Mouse (Mus musculus): ENCODE measurements around the gene Ankra2. TPM values are rescaled to one million over a fixed set of nuclear protein-coding genes. Genes with fewer than 3 reads are reported as not detected.
A peak's percentile ranks its signal among the peaks of the same experiment; 100 is the strongest.

Ankra2 gene
- total RNA-seq, 2 experiments from 2014 or later, result 23.5 to 23.7 TPM

GRCm38 (mm10) chr13:98290719-98291118 lies 27.8 kb downstream of the Ankra2 start:
- intact Hi-C loops (cut with DNase I), result no loop called here
- DNase-seq, result no peak

GRCm38 (mm10) chr13:98291712-98292111 lies 28.8 kb downstream of the Ankra2 start:
- DNase-seq, result no peak
- intact Hi-C loops (cut with DNase I), result no loop called here

- intact Hi-C loops (cut with DNase I), result no loop called here
- DNase-seq, result no peak
Measured at GRCm38 (mm10) chr13:98296072-98296471, 33.2 kb downstream of the Ankra2 start.

GRCm38 (mm10) chr13:98297883-98298482 lies 35.1 kb downstream of the Ankra2 start:
- no peak for DNase-seq
- intact Hi-C loops (cut with DNase I), result no loop called here

GRCm38 (mm10) chr13:98298833-98299758 lies 36.2 kb downstream of the Ankra2 start:
- intact Hi-C loops (cut with DNase I), result no loop called here
- DNase-seq, result peak; percentile 79 to 88

- DNase-seq, result no peak
- intact Hi-C loops (cut with DNase I), result no loop called here
Measured at GRCm38 (mm10) chr13:98305257-98305656, 42.4 kb downstream of the Ankra2 start.

- intact Hi-C loops (cut with DNase I), result no loop called here
- no peak for DNase-seq
Measured at GRCm38 (mm10) chr13:98306393-98306792, 43.5 kb downstream of the Ankra2 start.

- no peak for DNase-seq
- intact Hi-C loops (cut with DNase I), result no loop called here
Measured at GRCm38 (mm10) chr13:98306852-98307475, 44.1 kb downstream of the Ankra2 start.

GRCm38 (mm10) chr13:98308004-98308403 lies 45.1 kb downstream of the Ankra2 start:
- no peak for DNase-seq

GRCm38 (mm10) chr13:98308724-98309123 lies 45.9 kb downstream of the Ankra2 start:
- intact Hi-C loops (cut with DNase I), result no loop called here
- DNase-seq, result no peak

More at GRCm38 (mm10) chr13:98308004-98308403, 45.1 kb downstream of the Ankra2 start:
- intact Hi-C loops (cut with DNase I), result no loop called here

GRCm38 (mm10) chr13:98311597-98311996 lies 48.7 kb downstream of the Ankra2 start:
- intact Hi-C loops (cut with DNase I), result no loop called here
- no peak for DNase-seq

GRCm38 (mm10) chr13:98313631-98314030 lies 50.8 kb downstream of the Ankra2 start:
- intact Hi-C loops (cut with DNase I), result no loop called here
- no peak for DNase-seq

- no peak for DNase-seq
- intact Hi-C loops (cut with DNase I), result no loop called here
Measured at GRCm38 (mm10) chr13:98315124-98315523, 52.2 kb downstream of the Ankra2 start.

GRCm38 (mm10) chr13:98316140-98316479 lies 53.2 kb downstream of the Ankra2 start:
- DNase-seq, result no peak
- intact Hi-C loops (cut with DNase I), result loop anchor here (2.0 kb wide), 1 partner anchor 273 kb away; no protein-coding TSS in a partner anchor

- peak; percentile 94 to 96 for DNase-seq
- intact Hi-C loops (cut with DNase I), result loop anchor here (2.0 kb wide), 1 partner anchor 272 kb away; no protein-coding TSS in a partner anchor
Measured at GRCm38 (mm10) chr13:98316480-98317245, 53.8 kb downstream of the Ankra2 start, which contains the start of gene Btf3. Btf3 (minus strand) TSS chr13:98317006.

- DNase-seq, result no peak
- intact Hi-C loops (cut with DNase I), result loop anchor here (2.0 kb wide), 1 partner anchor 272 kb away; no protein-coding TSS in a partner anchor
Measured at GRCm38 (mm10) chr13:98317246-98317677, 54.4 kb downstream of the Ankra2 start.

GRCm38 (mm10) chr13:98317911-98318310 lies 55.0 kb downstream of the Ankra2 start:
- no peak for DNase-seq
- intact Hi-C loops (cut with DNase I), result loop anchor here (2.0 kb wide), 1 partner anchor 271 kb away; no protein-coding TSS in a partner anchor

Measured in heart, postnatal 10 days (tissue).